Mouse (Mus musculus) megakaryocyte progenitor cell, adult 5-6 weeks (primary cell): ENCODE measurements around the gene Dcun1d3. TPM values are rescaled to one million over a fixed set of nuclear protein-coding genes. Genes with fewer than 3 reads are reported as not detected.

Experiments
- ATAC-seq: replicated peaks from 2 replicates; pipeline ENCODE4 v1.8.0; 2016; ENCODE audit warnings: mild to moderate bottlenecking, moderate TSS enrichment, inconsistent platforms; ENCODE audit not compliant: poor library complexity
- total RNA-seq, 2 experiments: library from RNA; stranded (forward) in 1 of 2; stranded (reverse) in 1 of 2; fragments of 157-497, 149-512 nt in 1 of 2; fragments of 200-1000 nt in 1 of 2; gene quantifications; 2 replicates each; pipeline versions ENCODE4 v1.2.3 to v1.2.4; 2015 to 2017

Dcun1d3 gene
- total RNA-seq, 2 experiments from 2014 or later: 2.2 to 2.3 TPM

DNA sequence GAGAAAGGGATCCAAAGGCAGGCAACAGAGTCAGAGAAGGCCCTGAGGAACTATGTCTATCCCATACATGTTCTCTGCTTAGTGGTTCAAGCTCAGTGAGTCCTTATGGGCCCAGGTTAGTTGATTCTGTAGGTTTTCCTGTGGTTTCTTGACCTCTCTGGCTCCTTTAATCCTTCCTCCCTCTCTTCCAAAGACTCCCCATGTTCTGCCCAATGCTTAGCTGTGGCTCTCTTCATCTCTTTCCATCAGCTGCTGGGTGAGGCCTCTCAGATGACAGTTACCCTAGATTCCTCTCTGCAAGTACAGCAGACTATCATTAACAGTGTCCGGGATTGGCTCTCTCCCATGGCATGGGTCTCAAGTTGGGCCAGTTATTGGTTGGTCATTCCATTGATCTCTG lies 60.7 kb downstream of the Dcun1d3 start:
- ATAC-seq: no peak

DNA sequence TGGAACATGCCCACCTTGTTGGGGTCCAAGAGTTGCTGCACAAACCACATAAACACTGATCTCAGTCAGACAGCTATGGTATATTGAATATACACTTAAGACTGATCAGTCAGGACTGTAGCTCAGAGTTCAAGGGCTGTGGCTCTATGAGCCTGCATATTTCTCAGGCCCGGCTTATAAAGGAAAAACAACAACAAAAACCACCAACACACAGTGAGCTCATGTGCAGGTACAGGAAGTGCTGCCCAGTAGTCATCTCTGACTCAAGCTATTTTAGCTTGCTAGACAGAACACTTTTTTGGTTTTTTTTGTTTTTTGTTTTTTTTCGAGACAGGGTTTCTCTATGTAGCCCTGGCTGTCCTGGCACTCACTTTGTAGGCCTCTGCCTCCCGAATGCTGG lies 87.4 kb downstream of the Dcun1d3 start:
- no peak for ATAC-seq

DNA sequence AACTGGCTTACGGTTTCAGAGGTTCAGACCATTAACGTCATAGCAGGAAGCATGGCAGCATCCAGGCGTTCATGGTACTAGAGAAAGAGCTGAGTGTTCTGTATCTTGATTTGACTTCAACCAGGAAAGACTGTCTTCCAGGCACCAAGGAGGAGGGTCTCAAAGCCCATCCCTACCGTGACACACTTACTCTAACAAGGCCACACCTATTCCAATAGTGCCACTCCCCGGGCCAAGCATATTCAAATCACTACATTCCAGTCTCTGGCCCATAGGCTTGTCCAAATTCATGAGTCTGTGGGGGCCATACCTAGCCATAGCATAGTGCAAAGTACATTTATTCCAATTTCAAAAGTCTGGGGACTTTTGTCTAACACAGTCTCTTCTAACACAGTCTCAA lies 88.7 kb downstream of the Dcun1d3 start:
- no peak for ATAC-seq

Other genes starting within 250 kb of the Dcun1d3 start
- gene Acsm4, start 206.3 kb downstream of the Dcun1d3 start, total RNA-seq (2015): not detected in 2 replicates
- gene Acsm4, start 206.3 kb downstream of the Dcun1d3 start, total RNA-seq (2017): not detected in 2 replicates
- 40.7 and 42.7 TPM in 2 replicates for gene Thumpd1, start 175.5 kb downstream of the Dcun1d3 start, total RNA-seq (2015)
- 107 and 127 TPM in 2 replicates for gene Thumpd1, start 175.5 kb downstream of the Dcun1d3 start, total RNA-seq (2017)
- not detected in 2 replicates for gene Acsm3, start 135.4 kb downstream of the Dcun1d3 start, total RNA-seq (2015)
- gene Acsm3, start 135.4 kb downstream of the Dcun1d3 start, total RNA-seq (2017): not detected in 2 replicates
- gene Rexo5, start 102.3 kb downstream of the Dcun1d3 start, total RNA-seq (2015): 27.5 and 50.9 TPM in 2 replicates
- gene Rexo5, start 102.3 kb downstream of the Dcun1d3 start, total RNA-seq (2017): 25.4 and 47.8 TPM in 2 replicates
- gene Eri2, start 102.2 kb downstream of the Dcun1d3 start, total RNA-seq (2015): 15.1 and 20.5 TPM in 2 replicates
- gene Eri2, start 102.2 kb downstream of the Dcun1d3 start, total RNA-seq (2017): 12.7 and 14.6 TPM in 2 replicates
- 1.7 and 5.9 TPM in 2 replicates for gene Lyrm1, start 437 bp downstream of the Dcun1d3 start, total RNA-seq (2015)
- 3.1 and 3.9 TPM in 2 replicates for gene Lyrm1, start 437 bp downstream of the Dcun1d3 start, total RNA-seq (2017)
- not detected in 2 replicates for gene Dnah3, start 199.0 kb upstream of the Dcun1d3 start, total RNA-seq (2015)
- not detected in 2 replicates for gene Dnah3, start 199.0 kb upstream of the Dcun1d3 start, total RNA-seq (2017)
- 8.7 and 12.8 TPM in 2 replicates for gene Tmem159, start 206.1 kb upstream of the Dcun1d3 start, total RNA-seq (2015)
- 6.1 and 6.3 TPM in 2 replicates for gene Tmem159, start 206.1 kb upstream of the Dcun1d3 start, total RNA-seq (2017)
- gene Zp2, start 249.0 kb upstream of the Dcun1d3 start, total RNA-seq (2015): not detected in 2 replicates
- not detected in 2 replicates for gene Zp2, start 249.0 kb upstream of the Dcun1d3 start, total RNA-seq (2017)